Mouse (Mus musculus): Measurements from ENCODE around the gene Slc51a.

The Slc51a gene

DNA sequence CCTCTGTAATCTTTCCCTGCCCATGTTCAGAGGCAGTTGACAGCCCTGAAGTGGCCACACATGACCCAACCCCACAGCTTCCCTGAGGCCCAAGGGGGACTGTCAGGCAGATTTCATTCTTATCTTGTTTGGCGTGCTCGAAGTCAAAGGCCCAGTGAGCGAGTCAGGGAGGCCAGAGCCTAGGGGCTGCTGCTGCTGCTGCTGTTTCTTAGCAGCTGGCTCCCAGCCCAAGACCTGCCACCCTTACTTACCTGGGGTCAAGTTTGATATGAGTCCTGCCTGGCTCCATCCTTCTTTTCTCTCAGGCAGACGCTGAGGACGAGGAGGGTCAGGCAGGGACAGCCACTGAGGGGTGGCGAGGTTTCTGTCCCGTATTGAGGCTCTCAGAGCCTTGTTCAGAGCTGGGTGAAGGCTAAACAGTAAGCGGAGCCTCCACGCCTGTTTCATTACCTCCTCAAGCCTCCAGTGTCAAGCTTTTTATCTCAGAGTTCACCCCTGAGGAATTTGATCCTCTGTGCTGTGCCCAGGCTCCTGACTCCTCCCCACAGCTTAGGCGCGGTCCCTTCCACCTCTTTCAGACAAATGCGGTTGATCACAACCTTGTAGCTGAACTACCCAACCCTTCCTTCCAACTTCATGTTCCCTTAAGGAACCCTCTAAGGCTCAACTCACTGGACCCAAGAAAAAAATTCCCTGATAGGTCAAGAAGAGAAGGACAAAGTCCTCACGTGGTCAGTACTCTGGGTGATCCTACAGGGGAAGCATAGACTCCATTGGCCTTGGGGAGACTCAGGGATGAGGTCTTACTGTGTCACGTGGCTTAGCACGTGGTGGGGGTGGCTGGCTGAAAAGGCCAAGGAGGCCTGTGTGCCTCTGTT, at the start of gene Slc51a:
Slc51a (minus strand) TSS at position 646 of the 878 bp plus-strand sequence.
- no peak for DNase-seq

DNA sequence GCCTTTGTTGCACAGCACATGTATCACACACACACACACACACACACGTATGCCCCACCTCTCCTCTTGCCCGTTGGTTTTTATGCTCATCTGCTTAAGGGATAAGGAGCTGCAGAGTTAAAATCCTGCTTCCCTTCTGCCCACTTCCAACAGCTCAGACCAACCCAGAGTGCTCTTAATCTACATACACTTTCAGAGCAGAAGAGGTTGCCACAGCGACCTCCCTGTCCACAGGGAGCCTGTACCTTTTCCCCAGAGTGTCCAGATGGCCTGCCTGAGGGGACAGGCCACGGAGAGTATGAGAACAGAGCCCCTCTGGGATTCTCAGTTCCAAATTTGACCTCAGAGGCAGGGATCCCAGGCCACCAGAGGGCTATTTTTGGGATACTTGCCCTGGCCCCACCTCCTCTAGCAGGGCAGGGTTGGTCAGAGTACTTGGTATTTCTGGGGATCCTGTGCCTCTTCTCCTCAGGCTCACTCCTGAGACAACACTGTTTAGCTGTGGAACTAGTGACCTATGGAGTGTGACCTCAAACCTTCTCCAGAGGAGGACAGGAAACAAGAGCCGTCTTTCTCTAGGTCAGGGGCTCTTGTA, 47.6 kb upstream of the Slc51a start:
- no peak for DNase-seq

DNA sequence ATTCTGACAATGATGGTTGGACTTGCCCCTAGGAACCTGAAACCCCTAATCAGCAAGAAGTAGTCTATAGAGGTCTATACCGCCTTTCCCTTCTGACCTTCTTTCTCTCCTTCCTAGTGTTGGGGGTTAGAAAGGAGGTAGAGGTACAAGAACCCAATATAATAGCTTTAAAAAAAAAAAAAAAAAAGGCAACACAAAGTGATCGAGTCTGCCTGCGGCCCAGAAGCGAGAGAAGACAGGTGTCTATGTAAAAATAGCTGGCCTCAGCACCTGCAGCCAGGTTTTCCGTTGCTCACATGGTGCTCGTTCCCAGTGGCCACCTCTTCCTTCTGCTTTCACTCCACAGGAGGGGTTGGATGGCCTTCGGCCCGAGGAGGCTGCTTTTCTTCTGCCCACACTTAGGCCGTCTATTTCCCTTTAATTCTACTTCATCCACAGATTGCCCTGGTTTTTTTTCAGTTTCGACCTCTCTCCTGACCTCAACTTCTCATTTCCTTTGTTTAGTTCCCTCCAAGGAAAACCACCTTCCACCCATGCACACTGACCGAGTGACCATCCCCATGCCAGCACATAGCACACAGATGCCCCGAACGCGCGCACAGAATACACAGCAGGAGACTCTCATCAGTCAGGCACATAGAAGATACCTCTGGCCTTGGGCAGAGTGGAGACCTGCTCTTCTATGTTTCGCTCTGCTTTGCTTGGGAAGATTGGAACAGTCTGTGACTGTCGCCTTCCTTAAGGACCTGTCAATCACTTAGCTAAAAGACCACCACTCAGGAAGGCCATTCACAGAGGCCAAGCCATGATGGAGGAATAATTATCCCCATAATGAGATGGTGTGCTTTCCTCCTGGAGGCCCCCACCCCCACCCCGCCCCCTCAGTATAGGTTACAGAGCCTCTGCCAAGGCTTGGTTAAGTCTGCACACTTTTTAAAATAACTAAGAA, 45.5 kb upstream of the Slc51a start:
- DNase-seq: no peak

DNA sequence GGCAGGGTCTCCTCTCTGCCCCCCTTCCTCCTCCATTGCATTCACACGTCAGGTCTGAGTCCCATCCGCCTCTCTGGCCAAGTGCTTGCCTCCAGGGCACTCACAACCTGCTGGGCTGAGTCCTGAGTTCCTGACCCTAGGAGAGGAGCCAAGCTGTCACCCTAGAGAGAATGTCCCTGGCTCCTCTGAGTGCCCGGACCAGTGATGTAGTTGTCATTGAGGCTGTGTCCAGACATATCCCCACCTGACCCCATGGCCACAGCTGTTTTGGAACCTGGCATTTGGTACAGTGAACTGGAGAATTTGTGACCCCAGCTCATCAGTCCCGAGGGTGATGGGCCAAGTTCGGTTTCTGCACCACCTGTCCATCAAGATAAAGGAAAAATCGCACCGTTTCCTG, 39.2 kb upstream of the Slc51a start:
- peak; percentile 7 for DNase-seq

DNA sequence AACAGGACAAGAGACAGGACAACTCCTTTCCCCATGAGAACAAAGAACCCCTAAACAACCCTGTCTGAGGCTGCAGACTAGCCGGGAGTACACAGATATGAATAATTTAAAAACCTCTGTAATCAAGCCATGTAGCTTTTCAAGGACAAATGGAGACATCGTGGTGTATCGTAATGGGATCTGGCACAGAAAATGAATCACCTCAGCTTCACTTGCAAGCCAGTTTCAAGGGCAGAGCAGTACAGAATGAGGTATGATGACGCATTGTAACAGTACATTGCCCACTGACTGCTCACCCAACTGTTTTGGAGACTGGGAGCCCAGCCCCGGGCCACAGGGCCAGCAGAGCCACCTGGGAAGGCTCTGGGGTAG, 36.6 kb upstream of the Slc51a start:
- DNase-seq: peak; percentile 15

DNA sequence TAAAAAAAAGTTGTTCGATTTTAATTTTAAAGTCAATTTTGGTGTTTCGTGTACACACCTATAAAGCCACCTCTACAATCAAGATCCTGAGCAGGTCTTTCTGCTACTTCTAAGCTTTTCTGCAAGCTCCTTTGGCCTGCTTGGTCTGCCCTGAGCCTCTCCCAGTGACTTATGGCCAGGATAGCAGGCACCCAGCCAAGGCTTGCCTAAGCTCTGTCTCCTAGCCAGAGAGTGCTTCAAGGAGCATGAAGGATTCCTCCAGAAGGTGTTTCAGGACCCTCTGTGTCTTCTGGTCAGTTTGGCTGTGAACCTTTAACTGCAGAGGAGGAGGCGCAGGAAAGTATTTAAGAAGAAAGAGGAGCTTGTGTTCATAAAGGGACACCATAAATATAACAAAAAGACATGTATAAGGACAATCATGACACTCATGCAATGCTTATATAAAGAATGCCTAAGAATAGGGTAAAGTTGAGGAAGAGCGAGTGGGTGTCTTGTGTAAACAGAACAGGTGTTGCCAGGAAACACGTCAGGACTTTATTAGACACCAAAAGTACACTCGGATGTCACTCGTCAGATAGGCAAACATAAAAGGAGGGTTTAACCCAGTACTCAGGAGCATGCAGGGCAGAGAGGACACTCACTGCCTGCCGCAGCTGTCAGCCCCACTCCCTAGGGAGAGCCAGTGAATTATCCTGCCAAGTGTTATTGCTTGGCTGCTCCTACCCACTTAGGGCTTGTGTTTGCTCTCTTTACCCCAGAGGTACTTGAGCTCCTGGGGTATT, 36.0 kb upstream of the Slc51a start:
- DNase-seq: peak; percentile 23

DNA sequence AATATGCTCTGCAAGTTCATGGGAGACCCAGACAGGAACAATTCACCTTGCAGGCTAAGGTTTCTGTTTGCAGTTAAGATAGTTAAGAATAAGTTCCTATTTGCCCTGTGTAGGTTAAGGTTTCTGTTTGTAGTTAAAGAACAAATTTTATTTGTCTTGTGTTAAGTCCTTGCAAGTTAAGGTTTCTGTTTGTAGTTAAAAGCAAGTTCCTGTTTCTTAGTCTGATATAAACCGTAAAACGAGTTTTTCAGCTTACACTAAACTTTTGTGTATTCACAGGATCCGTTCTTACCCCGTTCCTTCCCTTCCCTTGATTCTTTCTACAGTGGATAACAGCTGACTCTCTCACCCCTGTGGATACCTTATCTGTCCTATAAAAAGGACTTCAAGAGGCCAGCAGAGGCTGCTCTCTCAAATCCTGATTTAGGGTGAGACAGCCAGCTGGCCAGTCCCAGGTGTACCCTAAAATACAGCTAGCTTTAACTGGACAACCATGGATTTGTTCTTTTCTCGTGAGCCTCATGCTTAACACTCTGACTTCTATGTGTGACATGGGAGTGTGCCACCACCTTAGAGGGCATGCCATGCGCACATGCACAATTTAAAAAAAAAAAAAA, 35.0 kb upstream of the Slc51a start:
- DNase-seq: peak; percentile 11

DNA sequence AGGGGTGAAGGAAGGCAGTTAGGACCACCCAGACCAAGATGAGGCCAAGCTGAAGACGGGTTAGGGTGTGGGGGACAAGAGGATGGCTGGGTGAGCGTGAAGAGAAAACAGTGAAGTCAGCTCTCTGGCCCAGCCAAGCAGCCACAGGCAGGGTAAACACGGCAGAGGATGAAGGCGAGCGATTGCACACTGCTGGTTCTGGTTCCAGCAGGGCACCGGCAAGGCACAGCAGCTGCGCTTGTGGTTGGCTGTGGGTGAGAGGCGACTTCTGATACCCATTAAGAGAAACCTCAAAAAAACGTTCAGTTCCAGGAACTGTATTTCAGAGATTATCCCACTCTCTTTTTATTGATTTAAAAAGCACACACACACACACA, 32.7 kb upstream of the Slc51a start:
- peak; percentile 74 for DNase-seq

DNA sequence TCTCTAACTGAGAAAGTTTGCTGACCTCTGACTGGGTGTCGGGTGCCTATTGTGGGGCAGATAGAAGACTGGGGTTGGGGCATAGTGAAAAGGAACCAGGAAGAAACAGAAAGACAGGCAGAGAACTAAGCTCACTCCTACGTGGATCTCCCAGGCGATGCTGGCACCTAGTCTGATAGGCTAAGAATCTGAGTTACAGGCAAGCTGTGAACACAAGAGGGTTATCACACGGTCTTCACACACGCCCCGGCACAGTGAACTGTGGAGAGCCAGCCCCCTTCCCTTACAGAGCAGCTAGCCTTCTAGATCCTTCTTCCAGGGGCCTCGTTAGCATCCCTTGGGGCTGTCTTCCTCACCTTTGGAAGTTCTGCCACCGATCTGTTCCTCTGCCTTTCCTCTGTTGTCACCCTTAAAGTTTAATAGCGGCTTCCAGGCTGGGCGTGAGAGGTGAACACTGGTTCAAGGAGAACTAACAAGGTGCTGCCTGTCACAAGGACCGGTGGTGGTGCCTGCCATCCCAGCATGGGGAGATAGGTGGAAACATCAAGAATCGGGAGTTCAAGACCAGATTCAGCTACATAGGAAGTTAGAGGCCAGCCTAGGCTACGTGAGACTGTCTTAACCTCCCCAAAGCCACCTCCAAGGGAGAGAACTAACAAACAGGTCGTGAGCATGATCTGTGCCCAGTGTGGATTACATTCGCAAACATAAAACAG, 32.1 kb upstream of the Slc51a start:
- DNase-seq: peak; percentile 51

DNA sequence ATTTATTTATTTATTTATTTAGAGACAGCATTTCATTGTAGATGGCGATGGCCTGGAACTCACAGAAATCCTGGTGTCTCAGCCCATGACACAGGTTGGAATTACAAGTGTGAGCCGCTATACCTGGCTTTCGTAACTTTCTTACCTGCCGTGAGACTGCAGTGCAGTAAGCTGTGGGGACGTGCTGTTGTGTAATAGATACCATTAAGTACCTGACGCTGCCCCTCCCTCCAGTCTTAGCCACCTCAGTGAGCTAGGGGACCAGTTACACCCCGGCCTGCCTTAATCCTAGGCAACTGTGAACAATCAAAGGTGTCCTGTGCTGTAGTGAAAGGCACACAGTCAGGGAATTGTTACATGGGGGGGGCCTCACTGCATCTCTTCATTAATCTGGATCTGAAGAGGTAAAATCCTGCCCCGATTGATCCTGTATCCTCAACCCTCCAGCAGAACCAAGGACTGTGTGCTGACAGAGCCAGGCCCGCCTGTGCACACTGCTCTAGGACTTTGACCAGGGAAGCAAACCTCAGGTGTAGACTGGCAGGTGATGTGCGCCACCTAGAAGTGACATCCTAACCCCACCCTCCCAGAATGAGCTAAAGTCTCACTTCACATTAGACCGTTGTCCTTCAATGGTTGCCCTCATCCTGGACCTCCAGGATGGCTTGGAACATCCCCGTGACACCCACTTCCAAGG, 30.3 kb upstream of the Slc51a start:
- no peak for DNase-seq

DNA sequence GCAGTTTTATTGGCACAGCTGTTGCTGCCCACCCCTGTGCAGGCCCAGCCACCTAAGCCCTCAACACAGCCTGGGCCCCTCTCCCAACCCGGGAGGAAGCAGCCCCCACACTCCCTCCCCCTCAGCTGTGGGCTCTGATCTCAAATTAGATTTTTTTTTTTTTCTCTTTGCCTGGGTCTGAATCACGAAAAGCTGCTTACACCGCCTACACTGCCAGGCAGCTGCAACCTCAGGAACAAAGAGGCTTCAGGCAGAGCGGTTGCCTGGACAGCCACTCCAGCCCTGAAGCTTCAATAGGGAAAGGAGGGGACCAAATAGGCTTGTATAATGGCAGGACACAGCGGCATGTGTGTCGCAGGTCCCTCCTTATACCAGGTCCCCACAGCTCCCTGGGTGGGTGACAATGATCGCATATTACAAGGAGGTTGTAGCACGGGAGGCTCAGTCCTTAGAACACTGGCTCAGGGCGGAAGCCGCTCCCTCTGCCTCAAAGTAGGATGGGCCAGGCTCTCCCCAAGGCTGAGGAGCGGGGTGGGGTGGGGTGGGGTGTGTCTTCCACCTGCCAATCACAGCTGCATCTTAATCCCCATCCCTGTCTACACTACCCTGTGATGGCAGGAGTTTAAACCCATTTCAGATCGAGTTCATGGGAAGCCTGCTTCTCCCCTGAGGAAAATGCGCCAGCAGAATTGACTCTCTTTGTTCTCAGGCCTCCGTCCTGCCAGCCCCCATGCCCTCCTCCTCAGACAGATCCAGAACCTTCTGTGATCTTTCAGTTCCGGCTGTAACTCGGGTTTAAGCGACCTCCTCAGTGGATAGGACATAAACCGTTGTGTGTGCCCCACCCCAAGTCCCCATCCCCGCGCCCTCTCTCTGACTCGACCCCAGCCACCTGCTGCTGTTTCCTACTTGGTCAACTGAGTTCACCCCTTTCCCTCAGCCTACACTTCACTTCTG, 28.6 kb upstream of the Slc51a start:
- DNase-seq: peak; percentile 77

DNA sequence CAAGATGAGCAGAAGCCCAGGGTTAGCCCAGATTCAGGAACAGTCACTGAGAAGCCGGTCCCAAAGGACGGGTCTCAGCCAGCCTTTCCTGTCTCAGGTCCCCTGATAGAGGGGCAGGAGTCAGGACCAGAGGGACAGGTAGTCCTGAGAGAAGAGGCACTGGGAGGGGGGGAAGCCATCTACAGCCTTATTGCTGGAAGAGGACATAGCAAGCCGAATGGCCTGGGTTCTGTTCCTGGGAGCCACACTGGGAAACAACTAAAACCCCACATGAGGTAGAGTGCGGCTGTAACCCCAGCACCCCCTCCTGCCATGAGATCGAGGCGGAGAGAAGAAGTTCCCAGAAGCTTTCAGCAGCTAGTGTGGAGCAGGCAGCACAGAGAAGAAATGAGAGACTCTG, 26.3 kb upstream of the Slc51a start:
- no peak for DNase-seq

DNA sequence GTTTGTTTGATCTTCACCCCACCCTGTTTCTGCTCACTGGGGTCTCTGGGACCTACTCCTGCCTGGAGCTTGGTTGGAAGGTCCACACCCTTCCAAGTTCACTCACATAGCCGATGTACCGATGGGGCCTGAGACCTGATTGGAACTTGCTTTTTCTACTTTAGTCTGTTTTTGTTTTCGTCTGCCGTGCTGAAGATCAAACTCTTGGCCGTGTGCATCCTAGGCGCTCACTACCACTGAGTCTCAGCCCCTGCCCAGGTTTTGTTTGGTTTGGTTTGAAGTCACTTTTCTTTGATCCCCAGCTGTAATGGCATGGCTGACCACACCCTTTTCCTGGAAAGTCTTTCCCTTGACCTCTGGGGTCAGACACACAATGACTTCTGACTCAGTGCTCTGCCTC, 25.7 kb upstream of the Slc51a start:
- no peak for DNase-seq

DNA sequence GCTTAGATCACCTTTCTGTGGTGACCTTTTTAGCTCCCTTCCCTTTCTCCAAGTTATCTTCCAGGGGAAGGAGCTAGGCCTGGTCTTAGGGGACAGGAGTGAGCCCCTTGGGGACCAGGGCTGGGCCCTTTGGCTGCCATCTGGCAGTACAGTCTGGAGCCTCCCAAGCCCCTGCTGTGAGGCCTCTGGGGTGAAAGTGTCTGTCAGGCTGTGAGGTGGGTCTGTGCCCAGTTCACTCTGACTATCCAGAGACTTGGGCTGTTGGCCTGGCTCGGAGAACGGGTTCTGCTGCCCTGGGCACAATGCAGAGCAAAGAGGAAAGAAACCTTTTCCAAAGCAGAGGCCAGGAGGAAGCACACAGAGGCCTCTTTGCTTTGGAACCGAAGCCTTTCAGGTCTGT, 25.2 kb upstream of the Slc51a start:
- DNase-seq: no peak

DNA sequence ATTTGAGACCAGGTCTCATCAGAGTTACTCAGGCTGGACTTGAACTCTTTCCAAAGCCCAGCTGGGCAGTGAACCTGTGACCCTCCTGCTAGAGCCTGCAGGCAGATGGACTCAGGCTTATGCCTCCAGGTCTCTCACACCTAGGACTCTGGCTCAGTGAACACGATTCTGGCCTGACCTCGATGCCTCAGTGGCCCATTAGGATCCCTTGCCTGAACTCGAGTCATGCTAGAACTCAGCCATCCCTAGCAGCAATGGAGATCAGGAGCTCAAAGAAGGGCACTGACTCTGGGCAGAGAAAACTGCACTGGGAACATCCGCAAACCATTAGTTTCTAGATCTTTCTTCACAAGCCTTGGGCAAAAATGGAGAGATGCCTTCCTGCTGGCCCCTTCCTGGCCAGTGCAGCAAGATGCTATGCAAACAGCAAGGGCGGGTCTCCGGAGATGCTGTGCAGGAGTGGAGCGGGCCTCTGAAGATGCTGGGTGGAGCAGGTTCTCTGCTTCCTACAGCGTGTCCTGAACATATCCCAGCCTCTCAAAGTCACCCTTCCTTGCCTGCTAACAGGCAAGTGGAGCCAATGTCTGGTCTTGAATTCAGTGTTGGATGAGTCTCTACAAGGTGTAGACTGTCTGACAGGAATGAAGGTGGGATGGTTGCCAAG, 24.3 kb upstream of the Slc51a start:
- no peak for DNase-seq

DNA sequence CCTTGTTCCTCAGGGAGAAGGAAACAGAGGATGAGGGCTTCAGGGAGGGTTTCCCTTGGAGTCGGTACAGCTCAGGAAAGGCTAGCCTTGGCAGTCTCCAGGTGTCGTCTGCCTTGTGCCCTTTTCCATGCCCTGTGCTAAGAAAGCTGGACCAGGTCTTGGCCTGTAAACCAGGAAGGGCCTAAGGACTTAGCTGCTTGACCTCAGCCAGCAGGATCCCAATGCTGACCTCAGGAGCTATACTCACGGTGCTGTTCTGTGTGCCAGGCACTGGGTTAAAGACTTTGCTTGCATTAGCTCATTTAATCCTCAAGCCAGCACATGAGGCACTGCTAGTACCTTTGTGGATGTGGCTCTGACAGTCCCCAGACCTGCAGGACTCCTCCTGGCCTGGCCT, 23.7 kb upstream of the Slc51a start:
- DNase-seq: no peak

DNA sequence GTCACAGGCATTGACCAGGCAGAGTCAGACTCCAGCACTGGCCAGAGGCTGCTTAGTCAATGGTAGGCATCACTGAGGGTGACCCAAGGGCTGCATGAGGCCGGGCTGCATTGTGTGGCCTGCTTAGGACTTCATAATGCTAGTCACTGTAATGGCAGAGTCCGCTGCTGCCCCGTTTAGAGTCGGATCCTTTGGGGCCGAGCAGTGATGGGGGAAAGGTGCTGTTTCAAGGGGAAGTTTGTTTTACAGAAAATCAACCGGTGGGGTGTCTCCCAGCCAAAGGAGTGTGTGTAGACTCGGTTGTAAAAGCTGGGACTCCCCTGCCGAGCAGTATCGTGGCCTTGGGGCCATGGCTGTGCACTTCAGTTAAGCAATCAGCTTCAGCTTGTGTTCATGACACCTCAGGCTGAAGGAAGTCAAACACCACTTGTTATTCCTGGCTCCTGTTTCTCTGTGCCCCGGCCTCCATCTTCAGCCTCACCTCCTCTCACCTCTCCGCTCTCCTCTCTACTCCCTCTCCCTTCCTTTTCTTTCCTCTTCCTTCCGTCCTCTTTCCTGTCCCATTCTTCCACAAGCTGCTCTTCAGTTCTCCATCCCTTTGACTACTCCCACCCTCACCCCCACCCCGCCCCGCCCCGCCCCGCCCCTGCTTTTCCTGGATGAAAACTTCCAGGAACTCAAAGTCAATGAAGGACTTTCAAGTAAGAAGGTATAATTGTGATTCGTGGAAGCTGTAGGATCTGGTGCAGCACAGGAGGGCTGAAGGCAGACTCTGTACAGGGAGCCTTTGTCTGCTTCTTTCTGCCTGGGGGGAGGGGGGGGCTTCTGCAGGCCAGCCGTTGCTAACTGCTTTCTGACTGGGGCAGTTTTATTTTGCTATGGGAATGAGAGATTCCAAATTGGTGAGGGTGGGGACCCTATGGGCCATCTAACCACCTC, 23.0 kb upstream of the Slc51a start:
- DNase-seq: no peak

Data from thymus, postnatal 4 days (tissue).